Mouse (Mus musculus): ENCODE measurements around the gene Dcaf4.

- TF ChIP-seq POLR2A (IDR thresholded peaks at IDR 0.05; ENCODE audit: low read depth, low read length) (no peak), CTCF (IDR thresholded peaks at IDR 0.05; ENCODE audit: extremely low read depth, insufficient read length, insufficient replicate concordance, low read depth, low read length) (no peak)
Measured at GRCm38 (mm10) chr12:83496336-83496735, 23.9 kb upstream of the Dcaf4 start.
